Mouse (Mus musculus): ENCODE measurements around the gene Fam98c.

- TF ChIP-seq EP300 (IDR thresholded peaks at IDR 0.05; ENCODE audit: low read depth) (no peak), CTCF (IDR thresholded peaks at IDR 0.05; ENCODE audit: low read depth) (no peak)
These were observed 32.3 kb downstream of the Fam98c start for GRCm38 (mm10) chr7:29123531-29124358.

Data from liver, embryonic 14.5 days (tissue).